Mouse (Mus musculus): ENCODE results near the gene Cdc42ep2. TPM values are rescaled to one million over a fixed set of nuclear protein-coding genes. Genes with fewer than 3 reads are reported as not detected.

The Cdc42ep2 gene
- 10 to 100 TPM in 1 of 2 experiments, 1 to 10 TPM in 1; 9.9 to 12.0 TPM for total RNA-seq (2021)
- long read RNA-seq, experiment 1, transcript Cdc42ep2-201 (2 exons, 3,411 nt), result major isoform, 30 of 33 reads
- long read RNA-seq, experiment 1, partial matches to known transcripts, result 0 of 33 reads
- long read RNA-seq, experiment 1, other reads (novel, unspliced or antisense), result 3 of 33 reads
- long read RNA-seq, experiment 2, transcript Cdc42ep2-201 (2 exons, 3,411 nt), result major isoform, 17 of 18 reads
- long read RNA-seq, experiment 2, partial matches to known transcripts, result 0 of 18 reads
- long read RNA-seq, experiment 2, other reads (novel, unspliced or antisense), result 1 of 18 reads

- intact Hi-C loops (cut with DNase I), result loop anchor here (1.0 to 5.0 kb wide), 2 partner anchors 32 to 93 kb away; partner anchors contain the start of gene Capn1
- DNase-seq, result peak; percentile 97 to 98
These were observed at the start of gene Cdc42ep2 for GRCm38 (mm10) chr19:5924713-5925093. Gene Cdc42ep2 (minus strand): TSS chr19:5924816.

- DNase-seq, result no peak
- intact Hi-C loops (cut with DNase I), result no loop called here
These were observed 43.0 kb upstream of the Cdc42ep2 start for GRCm38 (mm10) chr19:5967664-5968063.

GRCm38 (mm10) chr19:5966786-5967185, 42.2 kb upstream of the Cdc42ep2 start:
- intact Hi-C loops (cut with DNase I), result no loop called here
- DNase-seq, result no peak

- intact Hi-C loops (cut with DNase I), result loop anchor here (1.0 to 2.0 kb wide), 3 partner anchors 52 to 159 kb away; no protein-coding TSS in a partner anchor
- no peak for DNase-seq
These were observed 41.3 kb upstream of the Cdc42ep2 start for GRCm38 (mm10) chr19:5965910-5966309.

DNA sequence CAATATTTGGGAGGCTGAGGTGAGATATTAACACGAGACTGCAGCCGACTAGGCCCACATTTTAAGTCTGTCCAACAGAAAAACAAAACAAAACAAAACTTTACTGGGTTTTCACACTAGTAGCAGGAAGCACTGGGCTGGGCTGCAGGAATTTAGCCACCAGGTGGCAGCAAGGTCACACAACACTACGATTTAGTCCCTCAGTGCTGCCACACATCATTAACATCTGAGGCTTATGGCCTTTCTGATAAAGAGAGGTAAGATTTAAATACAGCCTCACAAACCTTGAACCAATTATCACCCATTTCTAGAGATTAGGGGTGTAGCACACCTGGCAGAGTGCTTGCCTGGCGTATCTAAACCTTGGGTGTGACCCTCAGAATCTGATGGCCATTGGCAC, 40.7 kb upstream of the Cdc42ep2 start:
- intact Hi-C loops (cut with DNase I), result loop anchor here (1.0 to 2.0 kb wide), 3 partner anchors 53 to 160 kb away; no protein-coding TSS in a partner anchor
- DNase-seq, result peak; percentile 75 to 82

DNA sequence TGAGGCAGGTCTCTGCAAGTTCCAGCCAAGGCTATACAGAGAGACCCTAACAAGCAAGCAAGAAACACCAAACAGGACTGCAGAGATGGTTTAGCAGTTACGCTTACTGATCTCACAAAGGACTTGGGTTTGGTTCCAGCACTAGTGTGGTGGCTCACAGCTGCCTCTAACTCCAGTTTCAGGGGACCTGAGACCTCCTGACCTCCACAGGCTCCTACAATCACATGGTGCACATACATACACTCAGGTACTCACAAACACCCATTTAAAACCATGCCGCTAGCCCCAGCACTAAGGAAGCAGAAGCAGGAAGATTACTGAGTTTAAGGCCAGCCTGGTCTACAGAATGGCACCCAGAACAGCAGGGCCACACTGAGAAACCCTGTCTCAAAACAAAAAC, 40.2 kb upstream of the Cdc42ep2 start:
- intact Hi-C loops (cut with DNase I), result loop anchor here (1.0 to 5.0 kb wide), 4 partner anchors 53 to 367 kb away; partner anchors contain the start of gene Men1
- no peak for DNase-seq

- DNase-seq, result peak; percentile 90 to 93
- intact Hi-C loops (cut with DNase I), result loop anchor here (2.0 to 5.0 kb wide), 3 partner anchors 81 to 368 kb away; partner anchors contain the start of gene Men1
These were observed 39.4 kb upstream of the Cdc42ep2 start, which contains the start of gene Pola2 for GRCm38 (mm10) chr19:5963883-5964562. Gene Pola2 (minus strand): TSS chr19:5964202.

DNA sequence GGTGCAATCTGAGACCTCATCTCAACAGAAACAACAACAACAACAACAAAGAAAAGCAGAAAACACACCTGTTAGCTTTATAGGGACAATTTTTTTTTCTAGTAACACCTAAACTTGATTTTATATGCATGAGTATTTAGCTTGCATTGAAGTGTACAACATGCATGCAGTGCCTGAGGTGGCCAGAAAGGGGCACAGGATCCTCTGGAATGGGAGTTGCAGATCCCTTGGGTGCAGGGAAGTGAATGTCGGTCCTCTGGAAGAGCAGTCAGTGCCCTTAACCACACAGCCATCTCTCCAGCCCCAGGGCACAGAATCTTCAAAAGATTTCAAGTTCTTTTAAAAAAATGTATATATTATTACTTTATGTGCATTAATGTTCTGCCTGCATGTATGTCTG, 38.0 kb upstream of the Cdc42ep2 start:
- DNase-seq, result no peak
- intact Hi-C loops (cut with DNase I), result loop anchor here (5.0 kb wide), 1 partner anchor 370 kb away; the partner anchor contains the start of gene Men1

GRCm38 (mm10) chr19:5957371-5957770, 32.8 kb upstream of the Cdc42ep2 start:
- no peak for DNase-seq
- intact Hi-C loops (cut with DNase I), result loop anchor here (5.0 kb wide), 1 partner anchor 170 kb away; no protein-coding TSS in a partner anchor

DNA sequence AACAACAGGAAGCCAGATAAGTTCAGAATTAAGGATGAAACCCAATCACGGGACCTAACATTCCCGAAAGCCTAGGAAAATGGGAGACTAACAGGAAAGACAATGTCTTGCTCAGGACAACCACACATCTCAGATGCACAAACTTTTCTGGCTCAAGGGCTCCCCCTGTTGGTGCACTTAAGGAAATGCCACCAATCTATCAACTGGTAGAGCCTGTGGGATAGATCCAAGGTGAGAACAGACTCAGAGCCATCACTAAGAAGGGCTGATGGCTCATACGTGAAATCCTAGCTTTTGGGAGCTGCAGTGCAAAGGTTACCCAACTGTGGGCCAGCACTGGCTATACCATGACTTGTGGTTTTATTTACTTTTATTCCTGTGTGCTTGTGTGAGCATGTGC, 32.1 kb upstream of the Cdc42ep2 start:
- intact Hi-C loops (cut with DNase I), result loop anchor here (1.0 to 5.0 kb wide), 2 partner anchors 32 to 169 kb away; partner anchors contain the start of gene Cdc42ep2
- peak; percentile 88 to 89 for DNase-seq

GRCm38 (mm10) chr19:5955704-5956670, 31.4 kb upstream of the Cdc42ep2 start:
- intact Hi-C loops (cut with DNase I), result loop anchor here (1.0 to 5.0 kb wide), 2 partner anchors 32 to 169 kb away; partner anchors contain the start of gene Cdc42ep2
- peak; percentile 45 to 60 for DNase-seq

DNA sequence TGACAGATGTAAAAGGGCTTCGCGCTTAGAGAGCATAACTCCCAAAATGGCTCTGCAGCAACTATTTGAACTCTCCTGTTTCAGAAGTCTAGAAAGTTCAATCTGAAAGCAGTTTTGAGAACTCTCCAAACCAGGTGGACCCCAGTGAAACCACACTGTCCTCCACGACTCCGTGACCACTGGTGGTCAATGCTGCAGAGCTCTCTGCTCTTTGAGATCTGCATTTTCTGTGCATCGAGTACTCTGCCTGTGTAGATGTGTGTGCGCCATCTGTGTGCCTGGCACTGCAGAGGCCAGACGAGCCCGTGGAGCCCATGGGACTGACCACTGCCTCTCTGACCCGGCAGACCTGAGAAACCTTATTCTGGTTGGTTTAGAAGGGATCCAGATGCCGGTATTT, 30.3 kb upstream of the Cdc42ep2 start:
- DNase-seq, result no peak
- intact Hi-C loops (cut with DNase I), result loop anchor here (5.0 kb wide), 1 partner anchor 168 kb away; no protein-coding TSS in a partner anchor

GRCm38 (mm10) chr19:5954031-5954710, 29.6 kb upstream of the Cdc42ep2 start:
- intact Hi-C loops (cut with DNase I), result no loop called here
- DNase-seq, result no peak

GRCm38 (mm10) chr19:5953201-5953770, 28.7 kb upstream of the Cdc42ep2 start:
- no peak for DNase-seq
- intact Hi-C loops (cut with DNase I), result no loop called here

- intact Hi-C loops (cut with DNase I), result no loop called here
- DNase-seq, result peak; percentile 53 to 67
These were observed 27.6 kb upstream of the Cdc42ep2 start for GRCm38 (mm10) chr19:5952071-5952691.

- intact Hi-C loops (cut with DNase I), result no loop called here
- no peak for DNase-seq
These were observed 27.0 kb upstream of the Cdc42ep2 start for GRCm38 (mm10) chr19:5951631-5952030.

DNA sequence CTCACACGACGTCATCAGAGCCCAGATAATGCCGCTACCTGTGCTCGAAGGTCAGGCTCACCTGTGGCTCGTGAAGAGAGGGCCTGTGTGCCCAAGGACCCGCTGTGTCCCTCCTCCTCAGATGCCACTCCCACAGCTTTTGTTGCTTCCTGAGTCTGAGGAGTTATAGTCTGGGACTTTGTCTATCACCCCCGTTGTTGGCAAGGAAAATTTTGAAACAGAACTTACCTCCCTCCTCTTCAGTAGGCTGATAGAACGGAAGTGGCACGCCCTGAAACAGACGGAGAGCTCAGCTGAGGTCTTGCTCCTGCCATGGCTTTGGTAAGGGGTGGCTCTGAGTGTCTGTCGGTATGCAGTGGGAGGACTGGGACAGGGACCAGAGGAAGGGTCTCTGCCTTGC, 25.6 kb upstream of the Cdc42ep2 start:
- intact Hi-C loops (cut with DNase I), result no loop called here
- no peak for DNase-seq

DNA sequence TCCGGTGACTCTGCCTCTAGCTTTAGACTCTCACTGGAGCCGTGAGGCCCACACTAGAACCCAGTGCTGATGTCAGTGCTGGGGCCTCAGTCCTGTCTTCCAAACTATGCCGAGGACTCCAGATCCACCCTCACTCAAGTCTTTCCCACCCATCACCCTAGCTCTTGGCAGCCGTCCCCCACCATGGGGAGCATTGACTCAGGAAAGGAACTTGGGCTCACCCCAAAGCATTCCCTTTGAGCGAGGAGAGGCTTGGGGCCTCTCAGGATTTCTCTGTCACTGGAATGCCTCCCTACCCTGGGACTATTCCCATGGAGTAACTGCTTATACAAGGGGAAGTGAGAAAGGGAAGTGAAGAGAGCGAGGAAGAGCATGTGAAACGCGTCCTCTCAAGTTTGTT, 21.3 kb upstream of the Cdc42ep2 start:
- DNase-seq, result peak; percentile 61 to 71
- intact Hi-C loops (cut with DNase I), result no loop called here

All from heart, postnatal 14 days (tissue).